Mouse (Mus musculus) liver, adult 2 months (tissue): ENCODE measurements around the gene Mocs1. TPM values are rescaled to one million over a fixed set of nuclear protein-coding genes. Genes with fewer than 3 reads are reported as not detected.

Experiments
- DNase-seq: peaks from one replicate; pipeline ENCODE4 v3.0.0-alpha.2; 2011; ENCODE audit warnings: low read depth, low spot score; ENCODE audit errors: extremely low read depth
- H3K27ac ChIP-seq: fragments of 200-500 bp; replicated peaks from 2 replicates; pipeline ENCODE4 v1.5.1; 2012; ENCODE audit warnings: low read depth, mild to moderate bottlenecking, control low read depth, inconsistent platforms, low read length; ENCODE audit not compliant: insufficient read depth
- H3K27me3 ChIP-seq: fragments of 200-500 bp; 2 replicates; pipeline ENCODE4 v1.6.1; 2012; ENCODE audit warnings: mild to moderate bottlenecking, moderate library complexity, low read length, inconsistent platforms; ENCODE audit not compliant: control insufficient read depth, insufficient read depth
- H3K36me3 ChIP-seq: fragments of 200-500 bp; 2 replicates; pipeline ENCODE4 v1.6.1; 2012; ENCODE audit warnings: low read length, inconsistent platforms; ENCODE audit not compliant: control insufficient read depth, insufficient read depth
- H3K4me1 ChIP-seq: fragments of 200-500 bp; 2 replicates; pipeline ENCODE4 v1.6.1; 2011; ENCODE audit warnings: low read length; ENCODE audit not compliant: control insufficient read depth, insufficient read depth
- H3K4me3 ChIP-seq: fragments of 200-500 bp; 2 replicates; pipeline ENCODE4 v1.5.1; 2011; ENCODE audit warnings: low read depth, mild to moderate bottlenecking, control low read depth, low read length, moderate library complexity; ENCODE audit not compliant: insufficient read depth
- H3K79me2 ChIP-seq: fragments of 200-500 bp; 2 replicates; pipeline ENCODE4 v1.6.1; 2012; ENCODE audit warnings: inconsistent platforms, mild to moderate bottlenecking, low read length, moderate library complexity; ENCODE audit not compliant: control insufficient read depth, insufficient read depth
- H3K9ac ChIP-seq: fragments of 200-500 bp; 2 replicates; pipeline ENCODE4 v1.6.1; 2012; ENCODE audit warnings: low read depth, mild to moderate bottlenecking, control low read depth, inconsistent platforms, low read length
- CTCF ChIP-seq: fragments of 200-500 bp; IDR thresholded peaks from 2 replicates; pipeline ENCODE4 v1.5.1; 2011; ENCODE audit warnings: low read depth, low read length, control low read depth
- POLR2A ChIP-seq: fragments of 200-500 bp; IDR thresholded peaks from 2 replicates; pipeline ENCODE4 v1.6.1; 2011; ENCODE audit warnings: low read length, control low read depth; ENCODE audit not compliant: insufficient read depth; ENCODE audit errors: extremely low read depth
- WGBS: fragments of 180-500 bp; shearing (Covaris S2); methylation state at CpG from one replicate; pipeline ENCODE4 v1.1.7; 2018; 5-methylcytosine and 5-hydroxymethylcytosine counted together
- polyA plus RNA-seq: library from polyadenylated mRNA; depleted of rRNA; stranded (reverse); fragments of >200 nt; gene quantifications from 2 replicates; pipeline ENCODE4 v1.2.3, GENCODE M21; 2012
- total RNA-seq: library from RNA; depleted of rRNA; stranded (reverse); fragments of >200 nt; gene quantifications from 2 replicates; pipeline ENCODE4 v1.2.3, GENCODE M21; 2014

Gene Mocs1
- total and polyA plus RNA-seq, 2 experiments, result 46.1 to 125 TPM

DNA sequence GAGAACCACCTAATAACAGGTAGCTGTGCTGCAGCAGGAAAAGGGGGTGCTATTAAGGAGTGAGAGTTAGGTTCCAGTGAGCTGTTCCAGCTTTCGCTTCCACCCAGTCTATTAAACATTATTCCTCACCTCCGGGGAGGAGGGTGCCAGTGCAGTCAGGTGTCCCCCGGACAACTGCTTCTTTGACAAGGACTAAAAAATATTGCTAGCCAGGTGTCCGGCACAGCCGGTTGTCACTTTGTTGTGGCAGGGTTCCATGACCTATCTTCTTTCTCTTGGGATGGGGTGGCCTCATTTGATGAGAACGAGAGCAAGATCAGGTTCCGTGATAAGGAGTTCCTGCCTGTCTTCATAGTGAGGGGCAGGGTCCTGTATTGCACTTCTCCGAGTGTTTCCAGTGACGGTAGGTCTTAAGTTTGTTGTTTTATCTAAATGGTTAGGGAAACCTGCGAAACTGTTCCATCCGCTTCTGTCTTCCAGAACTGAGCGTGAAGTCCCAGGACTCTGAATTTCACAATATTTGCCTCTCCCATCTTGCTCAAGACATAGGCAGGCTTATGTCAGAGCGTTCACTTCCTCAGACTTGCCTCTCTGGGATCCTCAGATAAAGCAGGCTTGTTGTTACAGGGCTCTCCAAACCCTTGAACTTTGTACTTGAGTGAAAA, 721 bp downstream of the Mocs1 start:
- peak overlapping the region; percentile 94 for H3K27ac ChIP-seq
- peak overlapping the region; percentile 74 for H3K4me3 ChIP-seq
- DNase-seq, result peak; percentile 80
- no peaks in the 10 kb centered on the region for H3K27me3 ChIP-seq
- H3K9ac ChIP-seq, result peak overlapping the region; percentile 88
- H3K79me2 ChIP-seq, result peaks cover 28% of the 10 kb centered on the region; the same call in 1 of the 2 replicates
- H3K36me3 ChIP-seq, result peaks cover 12% of the 10 kb centered on the region
- no peak for TF ChIP-seq CTCF
- TF ChIP-seq POLR2A, result no peak
- peaks cover 36% of the 10 kb centered on the region for H3K4me1 ChIP-seq
- 2% methylated on average over 13 of the region's 13 CpGs for WGBS

DNA sequence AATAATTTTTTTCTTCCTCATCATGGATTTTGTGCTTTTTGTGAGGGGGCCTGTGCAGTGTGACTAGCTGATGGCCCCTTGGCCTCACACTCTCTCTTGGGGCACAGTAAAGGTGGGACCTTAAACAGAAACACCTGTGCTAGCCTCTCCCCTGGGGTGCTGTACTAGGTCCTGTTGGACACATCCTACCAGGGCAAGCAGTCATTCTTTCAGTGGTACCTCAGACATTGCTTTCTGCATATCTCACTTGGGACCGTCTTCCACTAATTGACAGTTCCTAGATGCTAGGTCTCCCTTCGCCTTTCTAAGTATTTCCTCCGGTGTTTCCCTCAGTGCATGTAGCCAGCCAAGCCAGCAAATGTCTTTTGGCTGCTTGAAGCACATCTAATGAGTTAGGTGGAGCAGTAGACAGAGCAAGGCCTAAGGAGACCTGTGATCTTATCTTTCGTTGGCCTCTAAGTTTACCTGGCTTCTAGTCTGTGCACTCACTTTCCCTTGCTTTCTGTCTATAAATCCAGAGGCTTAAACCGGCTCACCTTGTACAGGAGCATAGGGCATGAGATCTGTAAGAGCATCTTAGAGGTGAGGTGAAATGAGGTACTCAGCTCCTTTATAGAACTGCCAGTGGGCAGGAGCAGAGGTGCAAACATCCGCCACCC, 1.4 kb downstream of the Mocs1 start:
- no peaks in the 10 kb centered on the region for H3K27me3 ChIP-seq
- peaks cover 36% of the 10 kb centered on the region for H3K4me1 ChIP-seq
- peak overlapping the region; percentile 74 for H3K4me3 ChIP-seq
- peaks cover 32% of the 10 kb centered on the region; the same call in 1 of the 2 replicates for H3K79me2 ChIP-seq
- TF ChIP-seq POLR2A (no peak), CTCF (no peak)
- peaks cover 19% of the 10 kb centered on the region for H3K36me3 ChIP-seq
- WGBS, result 26% methylated on average over 6 of the region's 6 CpGs
- no peak for DNase-seq
- peak overlapping the region; percentile 94 for H3K27ac ChIP-seq
- H3K9ac ChIP-seq, result peak overlapping the region; percentile 88

DNA sequence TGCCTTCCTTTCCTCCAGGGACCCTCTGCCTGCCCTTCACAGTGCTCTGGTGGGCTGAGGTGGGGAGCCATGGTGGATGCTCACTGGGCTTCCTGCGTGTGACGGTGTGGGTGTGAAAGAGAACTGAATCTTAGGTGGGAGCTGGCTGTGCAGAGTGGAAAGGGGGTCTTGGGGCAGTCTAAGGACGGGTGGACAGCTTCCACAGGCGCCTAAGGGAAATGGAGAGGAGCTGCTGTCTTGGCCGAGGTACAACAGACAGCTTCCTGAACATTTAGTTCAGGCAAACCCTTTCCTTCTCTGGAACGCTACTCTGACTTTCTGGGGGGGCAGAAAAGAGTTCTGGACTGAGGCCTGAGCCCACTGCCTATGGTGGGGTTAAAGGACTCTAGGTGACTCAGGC, 2.0 kb downstream of the Mocs1 start:
- H3K4me1 ChIP-seq, result peaks cover 36% of the 10 kb centered on the region
- peak overlapping the region; percentile 74 for H3K4me3 ChIP-seq
- no peaks in the 10 kb centered on the region for H3K27me3 ChIP-seq
- H3K9ac ChIP-seq, result peak overlapping the region; percentile 88
- H3K27ac ChIP-seq, result peak overlapping the region; percentile 94
- DNase-seq, result no peak
- WGBS, result 28% methylated on average over 6 of the region's 6 CpGs
- TF ChIP-seq CTCF, result no peak
- TF ChIP-seq POLR2A, result no peak
- peaks cover 24% of the 10 kb centered on the region for H3K36me3 ChIP-seq
- peaks cover 36% of the 10 kb centered on the region; the same call in 1 of the 2 replicates for H3K79me2 ChIP-seq

DNA sequence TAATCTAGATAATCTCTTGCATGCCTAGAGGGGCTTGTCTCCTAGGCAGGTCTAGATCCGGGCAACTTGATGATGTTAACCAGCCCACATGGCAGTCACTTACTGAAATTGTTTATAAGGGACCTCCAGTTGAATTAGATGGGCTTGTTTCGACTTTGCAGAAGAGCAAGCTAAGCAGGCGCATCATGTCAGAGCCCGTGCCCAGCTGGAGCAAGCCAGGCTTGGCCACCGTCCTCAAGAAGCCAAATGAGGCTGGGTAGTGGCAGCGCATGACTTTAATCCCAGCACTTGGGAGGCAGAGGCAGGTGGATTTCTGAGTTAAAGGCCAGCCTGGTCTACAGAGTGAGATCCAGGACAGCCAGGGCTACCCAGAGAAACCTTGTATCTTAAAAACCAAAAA, 3.0 kb downstream of the Mocs1 start:
- Histone ChIP-seq H3K79me2 (peaks cover 36% of the 10 kb centered on the region; the same call in 1 of the 2 replicates), H3K27ac (no peak overlapping the region), H3K9ac (no peak overlapping the region), H3K4me1 (peaks cover 36% of the 10 kb centered on the region), H3K4me3 (no peak overlapping the region), H3K27me3 (no peaks in the 10 kb centered on the region), H3K36me3 (peaks cover 32% of the 10 kb centered on the region)
- TF ChIP-seq POLR2A, result no peak
- no peak for TF ChIP-seq CTCF
- WGBS, result 66% methylated on average over 6 of the region's 6 CpGs
- no peak for DNase-seq

DNA sequence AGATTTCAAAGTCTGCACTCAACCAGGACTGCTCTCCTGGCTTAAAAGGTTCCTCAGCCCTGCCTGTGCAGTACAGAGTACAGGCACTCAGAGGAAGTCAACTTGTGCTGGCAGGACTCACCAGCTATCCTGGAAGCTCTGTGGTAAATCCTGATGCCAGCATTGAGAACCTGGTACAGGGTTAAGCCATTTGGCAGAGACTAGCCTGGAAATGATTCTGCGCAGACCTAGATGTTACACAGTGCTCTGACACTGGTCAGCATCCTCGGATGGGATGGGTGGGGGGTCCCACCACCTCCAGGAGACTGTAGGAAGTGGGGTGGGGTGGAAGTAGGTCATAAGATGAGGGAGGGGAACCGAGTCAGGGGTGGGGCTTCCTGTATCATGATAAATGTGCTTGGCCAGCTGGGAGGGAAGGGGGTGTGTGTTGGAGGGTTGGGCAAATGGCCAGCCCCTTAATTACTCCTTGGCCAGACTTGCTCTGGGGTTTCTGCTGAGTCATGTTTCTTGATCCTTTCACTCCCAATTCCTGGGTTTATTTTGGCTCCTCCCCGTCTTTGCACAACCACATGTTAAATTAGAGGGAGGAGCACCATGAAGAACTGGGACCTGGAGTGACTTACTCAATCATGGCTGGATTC, 4.0 kb downstream of the Mocs1 start:
- TF ChIP-seq POLR2A (no peak), CTCF (no peak)
- peaks cover 36% of the 10 kb centered on the region; the same call in 1 of the 2 replicates for H3K79me2 ChIP-seq
- H3K36me3 ChIP-seq, result peaks cover 40% of the 10 kb centered on the region
- peak; percentile 88 for DNase-seq
- H3K27me3 ChIP-seq, result no peaks in the 10 kb centered on the region
- H3K4me3 ChIP-seq, result no peak overlapping the region
- peak overlapping the region; percentile 18 for H3K27ac ChIP-seq
- peaks cover 36% of the 10 kb centered on the region for H3K4me1 ChIP-seq
- 12% methylated on average over 4 of the region's 4 CpGs for WGBS
- H3K9ac ChIP-seq, result no peak overlapping the region

DNA sequence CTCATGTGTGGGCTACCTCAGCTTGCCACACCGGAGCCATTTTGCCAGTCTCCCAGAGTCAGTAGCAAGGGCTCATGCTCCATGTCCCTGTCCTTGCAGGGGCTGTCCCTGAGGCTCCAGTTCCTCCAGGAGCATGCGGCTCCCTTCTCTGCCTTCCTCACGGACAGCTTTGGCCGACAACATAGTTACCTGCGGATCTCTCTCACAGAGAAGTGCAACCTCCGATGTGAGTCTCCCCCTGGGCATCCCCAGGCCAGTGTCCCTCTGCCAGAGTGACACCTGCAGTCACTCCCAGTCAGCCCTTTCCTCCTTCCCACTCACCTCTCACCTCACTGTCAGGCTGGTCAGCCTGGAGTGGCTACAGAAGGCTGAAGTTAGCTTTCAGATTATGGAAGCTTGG, 4.9 kb downstream of the Mocs1 start:
- TF ChIP-seq CTCF (no peak), POLR2A (no peak)
- Histone ChIP-seq H3K4me3 (no peak overlapping the region), H3K4me1 (peaks cover 36% of the 10 kb centered on the region), H3K9ac (no peak overlapping the region), H3K79me2 (peaks cover 36% of the 10 kb centered on the region; the same call in 1 of the 2 replicates), H3K36me3 (peaks cover 45% of the 10 kb centered on the region), H3K27me3 (no peaks in the 10 kb centered on the region), H3K27ac (peak overlapping the region; percentile 15; the same call in 1 of the 2 replicates)
- no peak for DNase-seq
- WGBS, result 94% methylated on average over 6 of the region's 6 CpGs
